Mouse (Mus musculus) kidney, adult 2 months (tissue): ENCODE measurements around the gene Tbxas1. TPM values are rescaled to one million over a fixed set of nuclear protein-coding genes. Genes with fewer than 3 reads are reported as not detected.
A peak's percentile ranks its signal among the peaks of the same experiment; 100 is the strongest.

ENCODE experiments used
- DNase-seq: peaks from one replicate; pipeline ENCODE4 v3.0.0; 2021
- H3K27ac ChIP-seq: fragments of 200-500 bp; 2 replicates; pipeline ENCODE4 v1.5.1; 2012; ENCODE audit warnings: low read depth, low read length, control low read depth, inconsistent platforms; ENCODE audit not compliant: insufficient read depth
- H3K27me3 ChIP-seq: fragments of 200-500 bp; replicated peaks from 2 replicates; pipeline ENCODE4 v1.6.1; 2012; ENCODE audit warnings: mild to moderate bottlenecking, moderate library complexity, low read length, inconsistent platforms; ENCODE audit not compliant: control insufficient read depth, insufficient read depth
- H3K36me3 ChIP-seq: fragments of 200-500 bp; 2 replicates; pipeline ENCODE4 v1.6.1; 2012; ENCODE audit warnings: mild to moderate bottlenecking, moderate library complexity, low read length, inconsistent platforms; ENCODE audit not compliant: control insufficient read depth, insufficient read depth
- H3K4me1 ChIP-seq: fragments of 200-500 bp; 2 replicates; pipeline ENCODE4 v1.6.1; 2011; ENCODE audit warnings: low read length; ENCODE audit not compliant: control insufficient read depth, insufficient read depth
- H3K4me3 ChIP-seq: fragments of 200-500 bp; 2 replicates; pipeline ENCODE4 v1.5.1; 2011; ENCODE audit warnings: mild to moderate bottlenecking, low read depth, low read length, control low read depth; ENCODE audit not compliant: insufficient read depth
- CTCF ChIP-seq: fragments of 200-500 bp; conservative IDR thresholded peaks from 2 replicates; pipeline ENCODE4 v1.5.1; 2011; ENCODE audit warnings: low read depth, mild to moderate bottlenecking, control low read depth, low read length, moderate library complexity, mixed read lengths; ENCODE audit not compliant: insufficient read depth, insufficient read length
- POLR2A ChIP-seq: fragments of 200-500 bp; IDR thresholded peaks from one replicate; pipeline ENCODE4 v1.6.1; 2011; ENCODE audit warnings: low read depth, low read length, control low read depth
- WGBS: fragments of 180-500 bp; shearing (Covaris S2); methylation state at CpG from one replicate; pipeline ENCODE4 v1.1.7; 2018; 5-methylcytosine and 5-hydroxymethylcytosine counted together
- polyA plus RNA-seq: library from polyadenylated mRNA; depleted of rRNA; stranded (reverse); fragments of >200 nt; gene quantifications from 2 replicates; pipeline ENCODE4 v1.2.3, GENCODE M21; 2012

Tbxas1 gene
- polyA plus RNA-seq, 1 experiment = 19.5 TPM

- Histone ChIP-seq H3K27me3 (no peaks in the 10 kb centered on the region), H3K4me1 (peaks cover 48% of the 10 kb centered on the region), H3K27ac (0 out of 2 replicates have a peak overlapping the region, but pooled peaks have one; percentile 28), H3K36me3 (no peaks in the 10 kb centered on the region), H3K4me3 (no peak overlapping the region)
- no peak for DNase-seq
- WGBS = 47% methylated on average over 5 of the region's 5 CpGs
- TF ChIP-seq CTCF (no peak), POLR2A (no peak)
These were observed 29.3 kb upstream of the Tbxas1 start for GRCm38 (mm10) chr6:38845876-38846275.

- Histone ChIP-seq H3K4me1 (peaks cover 41% of the 10 kb centered on the region), H3K27me3 (no peaks in the 10 kb centered on the region), H3K36me3 (no peaks in the 10 kb centered on the region), H3K4me3 (no peak overlapping the region), H3K27ac (0 out of 2 replicates have a peak overlapping the region, but pooled peaks have one; percentile 2)
- WGBS = 66% methylated on average over 6 of the region's 6 CpGs
- TF ChIP-seq POLR2A (no peak), CTCF (no peak)
- DNase-seq = no peak
These were observed 28.6 kb upstream of the Tbxas1 start for GRCm38 (mm10) chr6:38846330-38847195.

- peaks cover 45% of the 10 kb centered on the region for H3K4me1 ChIP-seq
- no peaks in the 10 kb centered on the region for H3K27me3 ChIP-seq
- H3K4me3 ChIP-seq = no peak overlapping the region
- WGBS = 44% methylated on average over 1 of the region's 1 CpGs
- DNase-seq = peak; percentile 71
- no peak for TF ChIP-seq CTCF
- no peak for TF ChIP-seq POLR2A
- H3K36me3 ChIP-seq = no peaks in the 10 kb centered on the region
- H3K27ac ChIP-seq = peak overlapping the region; percentile 2; the same call in 1 of the 2 replicates
These were observed 27.8 kb upstream of the Tbxas1 start for GRCm38 (mm10) chr6:38847447-38847846.

GRCm38 (mm10) chr6:38847958-38848910 is 27.0 kb upstream of the Tbxas1 start:
- H3K36me3 ChIP-seq = no peaks in the 10 kb centered on the region
- peak overlapping the region; percentile 5; the same call in 1 of the 2 replicates for H3K27ac ChIP-seq
- H3K4me3 ChIP-seq = no peak overlapping the region
- no peaks in the 10 kb centered on the region for H3K27me3 ChIP-seq
- peaks cover 49% of the 10 kb centered on the region for H3K4me1 ChIP-seq
- no peak for DNase-seq
- TF ChIP-seq POLR2A (no peak), CTCF (no peak)
- WGBS = 53% methylated on average over 3 of the region's 3 CpGs

- no peak for DNase-seq
- no peaks in the 10 kb centered on the region for H3K36me3 ChIP-seq
- no peak overlapping the region for H3K4me3 ChIP-seq
- WGBS = 94% methylated on average over 6 of the region's 6 CpGs
- peaks cover 51% of the 10 kb centered on the region for H3K4me1 ChIP-seq
- no peaks in the 10 kb centered on the region for H3K27me3 ChIP-seq
- no peak overlapping the region for H3K27ac ChIP-seq
- TF ChIP-seq CTCF (no peak), POLR2A (no peak)
These were observed 24.4 kb upstream of the Tbxas1 start for GRCm38 (mm10) chr6:38850715-38851259.

GRCm38 (mm10) chr6:38851740-38852139 is 23.5 kb upstream of the Tbxas1 start:
- no peaks in the 10 kb centered on the region for H3K27me3 ChIP-seq
- peaks cover 45% of the 10 kb centered on the region for H3K4me1 ChIP-seq
- WGBS = 66% methylated on average over 2 of the region's 2 CpGs
- H3K4me3 ChIP-seq = no peak overlapping the region
- TF ChIP-seq POLR2A (no peak), CTCF (no peak)
- DNase-seq = no peak
- no peak overlapping the region for H3K27ac ChIP-seq
- no peaks in the 10 kb centered on the region for H3K36me3 ChIP-seq

- Histone ChIP-seq H3K27me3 (no peaks in the 10 kb centered on the region), H3K4me3 (no peak overlapping the region), H3K36me3 (no peaks in the 10 kb centered on the region), H3K4me1 (peaks cover 37% of the 10 kb centered on the region), H3K27ac (peak overlapping the region; percentile 69)
- WGBS = 39% methylated on average over 5 of the region's 5 CpGs
- peak; percentile 82 for DNase-seq
- TF ChIP-seq CTCF (no peak), POLR2A (no peak)
These were observed 21.6 kb upstream of the Tbxas1 start for GRCm38 (mm10) chr6:38853561-38853992.
